Mouse (Mus musculus) kidney, postnatal 14 days (tissue): ENCODE results near the gene Hist2h2bb.
"Not testable (repeated sequence)": the region's sequence is repeated elsewhere in the genome, so short reads cannot be mapped to it uniquely, and the experiment has no call there.

Experiments used
- DNase-seq: peaks from one replicate; pipeline ENCODE4 v3.0.0; 2022; ENCODE audit warnings: mixed read lengths

Gene Hist2h2bb

GRCm38 (mm10) chr3:96269511-96270474 is at the start of gene Hist2h2bb:
TSS of gene Hist2h2bb (plus strand) at chr3:96269752.
- DNase-seq = peak; percentile 96

GRCm38 (mm10) chr3:96220131-96220764 is 49.3 kb upstream of the Hist2h2bb start:
- DNase-seq = not testable (repeated sequence)

GRCm38 (mm10) chr3:96220765-96221639 is 48.5 kb upstream of the Hist2h2bb start, which contains the start of the genes Hist2h2ac and Hist2h2be:
TSS of gene Hist2h2ac (minus strand) at chr3:96220880.
TSS of gene Hist2h2be (plus strand) at chr3:96221119.
- peak; percentile 92 for DNase-seq

- DNase-seq = no peak
These were observed 47.9 kb upstream of the Hist2h2bb start for GRCm38 (mm10) chr3:96221640-96222038.

- DNase-seq = no peak
These were observed 46.8 kb upstream of the Hist2h2bb start for GRCm38 (mm10) chr3:96222774-96223173.

- DNase-seq = no peak
These were observed 44.1 kb upstream of the Hist2h2bb start for GRCm38 (mm10) chr3:96225421-96225820.

GRCm38 (mm10) chr3:96226695-96227648 is 42.6 kb upstream of the Hist2h2bb start:
- no peak for DNase-seq

- DNase-seq = no peak
These were observed 40.7 kb upstream of the Hist2h2bb start for GRCm38 (mm10) chr3:96228828-96229227.

- DNase-seq = no peak
These were observed 39.1 kb upstream of the Hist2h2bb start for GRCm38 (mm10) chr3:96230404-96230803.

GRCm38 (mm10) chr3:96230910-96231757 is 38.4 kb upstream of the Hist2h2bb start:
- no peak for DNase-seq

- no peak for DNase-seq
These were observed 37.8 kb upstream of the Hist2h2bb start for GRCm38 (mm10) chr3:96231758-96232120.

GRCm38 (mm10) chr3:96234914-96235313 is 34.6 kb upstream of the Hist2h2bb start:
- DNase-seq = no peak

GRCm38 (mm10) chr3:96235836-96236235 is 33.7 kb upstream of the Hist2h2bb start:
- no peak for DNase-seq

- no peak for DNase-seq
These were observed 32.7 kb upstream of the Hist2h2bb start for GRCm38 (mm10) chr3:96236834-96237334.

GRCm38 (mm10) chr3:96237335-96237903 is 32.1 kb upstream of the Hist2h2bb start:
- DNase-seq = no peak

GRCm38 (mm10) chr3:96237904-96238511 is 31.5 kb upstream of the Hist2h2bb start:
- DNase-seq = no peak

- DNase-seq = peak; percentile 78
These were observed 30.4 kb upstream of the Hist2h2bb start, which contains the start of gene Hist2h3c2 for GRCm38 (mm10) chr3:96238954-96239793. TSS of gene Hist2h3c2 (minus strand) at chr3:96239127.
